Mouse (Mus musculus) liver, embryonic 16.5 days (tissue): Measurements from ENCODE around the gene Crtc1. TPM values are rescaled to one million over a fixed set of nuclear protein-coding genes. Genes with fewer than 3 reads are reported as not detected.

ENCODE experiments used
- ATAC-seq: fragments of 200-750 bp; cut with Nextera tagmentation; 2 replicates; pipeline ENCODE4 v1.8.0; 2017; ENCODE audit warnings: low read depth, mild to moderate bottlenecking, moderate number of reproducible peaks, moderate library complexity
- H3K27ac ChIP-seq: fragments of 300-500 bp; sonication (generic); 2 replicates; pipeline ENCODE4 v1.5.1; 2014; ENCODE audit warnings: mild to moderate bottlenecking, low read length
- H3K27me3 ChIP-seq: fragments of 300-500 bp; sonication (generic); 2 replicates; pipeline ENCODE4 v1.6.1; 2014; ENCODE audit warnings: low read depth, low read length, mixed read lengths; ENCODE audit not compliant: control insufficient read depth, insufficient read depth
- H3K36me3 ChIP-seq: fragments of 300-500 bp; sonication (generic); 2 replicates; pipeline ENCODE4 v1.6.1; 2014; ENCODE audit warnings: mild to moderate bottlenecking; ENCODE audit not compliant: control insufficient read depth, insufficient read depth
- H3K4me1 ChIP-seq: fragments of 300-500 bp; sonication (generic); 2 replicates; pipeline ENCODE4 v1.6.1; 2014; ENCODE audit warnings: low read depth, low read length, mixed read lengths; ENCODE audit not compliant: control insufficient read depth
- H3K4me2 ChIP-seq: fragments of 300-500 bp; sonication (generic); 2 replicates; pipeline ENCODE4 v1.6.1; 2014; ENCODE audit warnings: low read depth, low read length, mixed read lengths
- H3K4me3 ChIP-seq: fragments of 300-500 bp; sonication (generic); 2 replicates; pipeline ENCODE4 v1.5.1; 2014; ENCODE audit warnings: low read depth, mild to moderate bottlenecking, low read length
- H3K9ac ChIP-seq: fragments of 300-500 bp; sonication (generic); 2 replicates; pipeline ENCODE4 v1.6.1; 2014; ENCODE audit warnings: low read depth, low read length
- H3K9me3 ChIP-seq: fragments of 300-500 bp; sonication (generic); replicated peaks from 2 replicates; pipeline ENCODE4 v1.6.1; 2016; ENCODE audit warnings: low read length; ENCODE audit not compliant: control insufficient read depth
- WGBS: fragments of 180-500 bp; shearing (Covaris S2); extraction: QIAGEN DNeasy Blood & Tissue Kit; methylation state at CpG from one replicate; pipeline ENCODE4 v1.1.7; 2014; ENCODE audit not compliant: insufficient replicate concordance; 5-methylcytosine and 5-hydroxymethylcytosine counted together
- polyA plus RNA-seq: library from polyadenylated mRNA; unstranded; fragments of >200 nt; fragmentation: Nextera tagmentation; extraction: Ambion mirVana; gene quantifications from 2 replicates; pipeline ENCODE4 v1.2.1, GENCODE M21; 2015

Crtc1 gene
- polyA plus RNA-seq, 1 experiment from 2014 or later: 3.9 TPM

- no peaks in the 10 kb centered on the region for H3K27me3 ChIP-seq
- ATAC-seq: no peak
- H3K27ac ChIP-seq: no peak overlapping the region
- H3K9me3 ChIP-seq: no peaks in the 10 kb centered on the region
- no peak overlapping the region for H3K4me3 ChIP-seq
- WGBS: 71% methylated on average over 8 of the region's 8 CpGs
- H3K4me1 ChIP-seq: no peaks in the 10 kb centered on the region
- no peaks in the 10 kb centered on the region for H3K36me3 ChIP-seq
- no peak overlapping the region for H3K4me2 ChIP-seq
- no peak overlapping the region for H3K9ac ChIP-seq
Measured at GRCm38 (mm10) chr8:70394269-70394998, 44.9 kb downstream of the Crtc1 start.

- Histone ChIP-seq H3K27me3 (no peaks in the 10 kb centered on the region), H3K4me3 (no peak overlapping the region), H3K9ac (no peak overlapping the region), H3K36me3 (no peaks in the 10 kb centered on the region), H3K4me1 (no peaks in the 10 kb centered on the region), H3K9me3 (no peaks in the 10 kb centered on the region), H3K4me2 (no peak overlapping the region), H3K27ac (no peak overlapping the region)
- no peak for ATAC-seq
- WGBS: 86% methylated on average over 5 of the region's 5 CpGs
Measured at GRCm38 (mm10) chr8:70393087-70393486, 46.3 kb downstream of the Crtc1 start.

GRCm38 (mm10) chr8:70389678-70390077, 49.7 kb downstream of the Crtc1 start:
- Histone ChIP-seq H3K27ac (no peak overlapping the region), H3K9me3 (no peaks in the 10 kb centered on the region), H3K9ac (no peak overlapping the region), H3K4me2 (no peak overlapping the region), H3K4me1 (no peaks in the 10 kb centered on the region), H3K36me3 (no peaks in the 10 kb centered on the region; the same call in 1 of the 2 replicates), H3K27me3 (no peaks in the 10 kb centered on the region), H3K4me3 (no peak overlapping the region)
- 71% methylated on average over 2 of the region's 2 CpGs for WGBS
- no peak for ATAC-seq

GRCm38 (mm10) chr8:70383287-70383686, 56.1 kb downstream of the Crtc1 start:
- WGBS: 41% methylated on average over 3 of the region's 3 CpGs
- Histone ChIP-seq H3K4me2 (no peak overlapping the region), H3K27ac (no peak overlapping the region), H3K36me3 (no peaks in the 10 kb centered on the region; the same call in 1 of the 2 replicates), H3K9ac (no peak overlapping the region), H3K27me3 (peaks cover 10% of the 10 kb centered on the region), H3K9me3 (no peaks in the 10 kb centered on the region), H3K4me3 (no peak overlapping the region), H3K4me1 (no peaks in the 10 kb centered on the region; the same call in 1 of the 2 replicates)
- 0 out of 2 replicates have a peak, but pooled peaks have one; percentile 44 for ATAC-seq

- WGBS: 68% methylated on average over 12 of the region's 12 CpGs
- H3K4me1 ChIP-seq: peaks cover 14% of the 10 kb centered on the region
- H3K9me3 ChIP-seq: no peaks in the 10 kb centered on the region
- H3K4me2 ChIP-seq: no peak overlapping the region
- no peaks in the 10 kb centered on the region for H3K36me3 ChIP-seq
- H3K27ac ChIP-seq: no peak overlapping the region
- H3K27me3 ChIP-seq: peaks cover 38% of the 10 kb centered on the region
- no peak for ATAC-seq
- no peak overlapping the region for H3K9ac ChIP-seq
- H3K4me3 ChIP-seq: no peak overlapping the region
Measured at GRCm38 (mm10) chr8:70380069-70380468, 59.3 kb downstream of the Crtc1 start.

GRCm38 (mm10) chr8:70377049-70377448, 62.3 kb downstream of the Crtc1 start:
- 13% methylated on average over 15 of the region's 15 CpGs for WGBS
- no peak overlapping the region for H3K4me3 ChIP-seq
- H3K36me3 ChIP-seq: no peaks in the 10 kb centered on the region
- no peaks in the 10 kb centered on the region for H3K9me3 ChIP-seq
- ATAC-seq: no peak
- H3K27ac ChIP-seq: no peak overlapping the region
- H3K27me3 ChIP-seq: peaks cover 69% of the 10 kb centered on the region
- H3K4me1 ChIP-seq: peaks cover 33% of the 10 kb centered on the region
- H3K4me2 ChIP-seq: no peak overlapping the region
- H3K9ac ChIP-seq: no peak overlapping the region

GRCm38 (mm10) chr8:70376275-70376741, 63.1 kb downstream of the Crtc1 start:
- H3K4me2 ChIP-seq: 0 out of 2 replicates have a peak overlapping the region, but pooled peaks have one; percentile 4
- H3K4me3 ChIP-seq: 0 out of 2 replicates have a peak overlapping the region, but pooled peaks have one; percentile 9
- H3K27ac ChIP-seq: no peak overlapping the region
- H3K9ac ChIP-seq: no peak overlapping the region
- H3K27me3 ChIP-seq: peaks cover 76% of the 10 kb centered on the region
- WGBS: 7% methylated on average over 37 of the region's 37 CpGs
- H3K4me1 ChIP-seq: peaks cover 33% of the 10 kb centered on the region
- ATAC-seq: no peak
- no peaks in the 10 kb centered on the region for H3K36me3 ChIP-seq
- H3K9me3 ChIP-seq: no peaks in the 10 kb centered on the region

- Histone ChIP-seq H3K4me2 (peak overlapping the region; percentile 56; the same call in 1 of the 2 replicates), H3K27ac (no peak overlapping the region), H3K9me3 (no peaks in the 10 kb centered on the region), H3K36me3 (no peaks in the 10 kb centered on the region), H3K9ac (no peak overlapping the region), H3K4me3 (no peak overlapping the region), H3K27me3 (peaks cover 80% of the 10 kb centered on the region), H3K4me1 (peaks cover 33% of the 10 kb centered on the region)
- WGBS: 6% methylated on average over 35 of the region's 35 CpGs
- no peak; the same call in 1 of the 2 replicates for ATAC-seq
Measured at GRCm38 (mm10) chr8:70375212-70375859, 64.0 kb downstream of the Crtc1 start.
